Mouse (Mus musculus) hindbrain, embryonic 15.5 days (tissue): ENCODE results near the gene Cox7a1. TPM values are rescaled to one million over a fixed set of nuclear protein-coding genes. Genes with fewer than 3 reads are reported as not detected.
"Not testable (repeated sequence)": the region's sequence is repeated elsewhere in the genome, so short reads cannot be mapped to it uniquely, and the experiment has no call there.

ENCODE experiments used
- ATAC-seq: fragments of 200-750 bp; cut with Nextera tagmentation; 2 replicates; pipeline ENCODE4 v1.8.0; 2017; ENCODE audit warnings: low read depth, moderate number of reproducible peaks, moderate TSS enrichment; ENCODE audit not compliant: low FRiP score
- H3K27ac ChIP-seq: fragments of 300-500 bp; sonication (generic); replicated peaks from 2 replicates; pipeline ENCODE4 v1.5.1; 2015; ENCODE audit warnings: mild to moderate bottlenecking, inconsistent platforms
- H3K27me3 ChIP-seq: fragments of 300-500 bp; sonication (generic); 2 replicates; pipeline ENCODE4 v1.6.1; 2015; ENCODE audit warnings: control low read depth, inconsistent platforms
- H3K36me3 ChIP-seq: fragments of 300-500 bp; sonication (generic); 2 replicates; pipeline ENCODE4 v1.6.1; 2015; ENCODE audit warnings: control low read depth, inconsistent platforms
- H3K4me1 ChIP-seq: fragments of 300-500 bp; sonication (generic); replicated peaks from 2 replicates; pipeline ENCODE4 v1.6.1; 2015; ENCODE audit warnings: control low read depth, inconsistent platforms
- H3K4me2 ChIP-seq: fragments of 300-500 bp; sonication (generic); 2 replicates; pipeline ENCODE4 v1.6.1; 2015; ENCODE audit warnings: moderate library complexity, mild to moderate bottlenecking, inconsistent platforms
- H3K4me3 ChIP-seq: fragments of 300-500 bp; sonication (generic); 2 replicates; pipeline ENCODE4 v1.5.1; 2015; ENCODE audit warnings: mild to moderate bottlenecking, inconsistent platforms
- H3K9ac ChIP-seq: fragments of 300-500 bp; sonication (generic); 2 replicates; pipeline ENCODE4 v1.6.1; 2015; ENCODE audit warnings: inconsistent platforms
- H3K9me3 ChIP-seq: fragments of 300-500 bp; sonication (generic); 2 replicates; pipeline ENCODE4 v1.6.1; 2016; ENCODE audit warnings: control low read depth, inconsistent platforms
- whole genome bisulfite sequencing: fragments of 180-500 bp; shearing (Covaris S2); methylation state at CpG from one replicate; pipeline ENCODE4 v1.1.7; 2015; 5-methylcytosine and 5-hydroxymethylcytosine counted together
- polyA plus RNA-seq: library from polyadenylated mRNA; unstranded; fragments of >200 nt; fragmentation: Nextera tagmentation; extraction: Ambion mirVana; gene quantifications from 2 replicates; pipeline ENCODE4 v1.2.1, GENCODE M21; 2015

The Cox7a1 gene
- polyA plus RNA-seq, 1 experiment from 2014 or later: 5.2 TPM

DNA sequence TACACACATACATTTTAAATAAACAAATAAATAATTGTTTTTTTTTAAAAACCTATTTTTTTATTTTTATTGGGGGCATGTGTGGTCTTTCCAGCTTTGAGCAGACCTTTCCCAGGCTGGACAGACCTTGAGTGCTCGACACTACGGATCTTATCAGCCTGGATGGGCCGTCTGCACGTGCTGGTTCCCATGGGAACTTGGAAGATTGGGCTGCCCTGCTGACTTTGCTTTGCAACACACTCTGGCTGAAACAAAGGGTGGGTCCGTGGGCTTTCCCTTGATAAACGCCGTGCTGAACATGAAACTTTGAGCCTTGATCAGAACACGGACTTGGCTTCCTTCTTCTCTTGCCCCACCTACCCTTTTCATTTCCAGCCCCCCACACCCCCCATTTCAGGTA lies 20.4 kb downstream of the Cox7a1 start:
- ATAC-seq: no peak
- H3K4me2 ChIP-seq: no peak overlapping the region

GRCm38 (mm10) chr7:30205383-30205782 lies 21.4 kb downstream of the Cox7a1 start:
- Histone ChIP-seq H3K4me1 (no peaks in the 10 kb centered on the region), H3K9ac (no peak overlapping the region), H3K27me3 (no peaks in the 10 kb centered on the region), H3K36me3 (no peaks in the 10 kb centered on the region), H3K4me2 (no peak overlapping the region), H3K27ac (no peak overlapping the region), H3K9me3 (no peaks in the 10 kb centered on the region), H3K4me3 (no peak overlapping the region)
- ATAC-seq: no peak
- 10% methylated on average over 2 of the region's 2 CpGs for WGBS

More for the DNA sequence above, 20.4 kb downstream of the Cox7a1 start:
- H3K9me3 ChIP-seq: no peaks in the 10 kb centered on the region
- H3K4me3 ChIP-seq: no peak overlapping the region
- no peaks in the 10 kb centered on the region for H3K27me3 ChIP-seq
- no peak overlapping the region for H3K27ac ChIP-seq
- H3K4me1 ChIP-seq: no peaks in the 10 kb centered on the region
- 15% methylated on average over 8 of the region's 8 CpGs for WGBS
- H3K36me3 ChIP-seq: no peaks in the 10 kb centered on the region
- H3K9ac ChIP-seq: no peak overlapping the region

DNA sequence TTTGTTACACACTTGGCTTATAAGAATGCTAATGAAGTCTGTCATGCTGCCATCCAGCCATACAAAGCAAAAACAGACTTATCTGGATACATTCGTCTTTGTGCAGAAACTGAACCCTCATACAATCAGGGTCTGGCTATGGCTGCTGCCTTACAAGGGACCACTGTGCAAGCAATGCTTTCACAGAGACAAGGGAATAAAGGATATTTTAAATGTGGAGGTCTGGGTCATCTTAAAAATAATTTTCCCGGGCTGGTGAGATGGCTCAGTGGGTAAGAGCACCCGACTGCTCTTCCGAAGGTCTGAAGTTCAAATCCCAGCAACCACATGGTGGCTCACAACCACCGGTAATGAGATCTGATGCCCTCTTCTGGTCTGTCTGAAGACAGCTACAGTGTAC lies 22.4 kb downstream of the Cox7a1 start:
- H3K9ac ChIP-seq, ATAC-seq, H3K4me2 ChIP-seq, H3K4me1 ChIP-seq, H3K36me3 ChIP-seq, H3K27me3 ChIP-seq, H3K27ac ChIP-seq, H3K4me3 ChIP-seq, H3K9me3 ChIP-seq: not testable (repeated sequence)
- whole genome bisulfite sequencing: 50% methylated on average over 5 of the region's 5 CpGs

DNA sequence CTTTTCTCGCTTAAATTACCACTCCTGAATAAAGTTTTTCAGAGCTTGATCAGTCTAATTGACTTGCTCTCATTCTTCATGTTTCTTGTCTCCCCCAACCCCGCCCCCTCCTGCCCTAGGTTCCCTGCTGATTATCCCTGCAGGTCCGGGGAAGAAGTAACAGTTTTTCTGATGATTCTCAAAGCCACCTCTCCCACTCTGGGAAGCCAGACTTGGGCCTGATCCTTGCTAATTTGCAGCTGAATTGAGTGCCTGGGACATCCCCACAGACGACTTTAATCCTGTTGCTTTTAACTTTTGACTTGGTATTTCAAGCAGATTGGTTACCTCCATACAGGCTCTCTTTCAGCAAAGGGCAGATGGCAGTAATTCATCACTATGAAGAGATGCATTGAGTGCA lies 27.1 kb downstream of the Cox7a1 start:
- H3K4me3 ChIP-seq: no peak overlapping the region
- H3K9ac ChIP-seq: no peak overlapping the region
- H3K4me1 ChIP-seq: no peaks in the 10 kb centered on the region
- H3K9me3 ChIP-seq: no peaks in the 10 kb centered on the region
- no peak for ATAC-seq
- no peak overlapping the region for H3K27ac ChIP-seq
- WGBS: 20% methylated on average over 4 of the region's 4 CpGs
- no peaks in the 10 kb centered on the region for H3K27me3 ChIP-seq
- H3K36me3 ChIP-seq: no peaks in the 10 kb centered on the region
- no peak overlapping the region for H3K4me2 ChIP-seq

DNA sequence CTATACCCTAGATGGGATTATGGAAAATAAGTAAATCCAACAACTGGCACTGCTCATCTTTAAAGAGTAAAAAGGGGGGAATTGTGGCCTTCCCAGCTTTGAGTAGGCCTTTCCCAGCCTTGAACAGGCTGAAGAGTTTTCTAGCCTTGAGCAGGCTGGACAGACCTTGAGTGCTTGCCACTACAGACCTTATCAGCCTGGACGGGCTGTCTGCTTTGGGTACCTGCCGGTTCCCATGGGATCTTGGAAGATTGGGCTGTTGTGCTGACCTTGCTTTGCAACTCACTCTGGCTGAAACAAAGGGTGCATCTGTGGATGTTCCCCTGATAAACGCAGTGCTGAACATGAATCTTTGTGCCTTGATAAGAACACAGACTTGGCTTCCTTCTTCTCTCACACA lies 29.9 kb downstream of the Cox7a1 start:
- no peak for ATAC-seq
- 88% methylated on average over 3 of the region's 3 CpGs for WGBS
- no peak overlapping the region for H3K9ac ChIP-seq
- H3K4me3 ChIP-seq: no peak overlapping the region
- H3K27ac ChIP-seq: no peak overlapping the region
- H3K9me3 ChIP-seq: no peaks in the 10 kb centered on the region
- no peaks in the 10 kb centered on the region for H3K36me3 ChIP-seq
- no peak overlapping the region for H3K4me2 ChIP-seq
- no peaks in the 10 kb centered on the region for H3K27me3 ChIP-seq
- H3K4me1 ChIP-seq: peaks cover under 1% of the 10 kb centered on the region

DNA sequence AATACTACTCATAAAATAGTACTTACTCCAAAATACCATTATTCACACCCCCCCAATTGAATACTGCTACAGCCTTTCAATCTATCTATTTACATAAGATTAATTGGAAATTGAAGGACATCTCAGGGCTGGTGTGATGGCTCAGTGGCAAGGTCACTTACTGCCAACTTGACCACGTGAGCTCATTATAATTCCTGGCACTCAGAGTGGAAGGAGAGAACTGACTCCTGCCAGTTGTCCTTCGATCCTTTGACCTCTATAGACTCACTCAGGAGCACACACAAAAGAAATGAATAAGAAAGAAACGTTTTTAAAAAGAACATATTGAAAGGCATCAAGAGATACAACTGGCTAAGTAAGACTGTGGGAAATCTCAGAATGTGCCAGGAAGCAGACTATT lies 31.9 kb downstream of the Cox7a1 start:
- no peak for ATAC-seq
- Histone ChIP-seq H3K4me1 (peaks cover 12% of the 10 kb centered on the region), H3K9me3 (no peaks in the 10 kb centered on the region), H3K4me2 (no peak overlapping the region), H3K4me3 (no peak overlapping the region), H3K36me3 (no peaks in the 10 kb centered on the region), H3K27me3 (no peaks in the 10 kb centered on the region), H3K27ac (no peak overlapping the region), H3K9ac (no peak overlapping the region)
- WGBS: 57% methylated on average over 3 of the region's 3 CpGs

DNA sequence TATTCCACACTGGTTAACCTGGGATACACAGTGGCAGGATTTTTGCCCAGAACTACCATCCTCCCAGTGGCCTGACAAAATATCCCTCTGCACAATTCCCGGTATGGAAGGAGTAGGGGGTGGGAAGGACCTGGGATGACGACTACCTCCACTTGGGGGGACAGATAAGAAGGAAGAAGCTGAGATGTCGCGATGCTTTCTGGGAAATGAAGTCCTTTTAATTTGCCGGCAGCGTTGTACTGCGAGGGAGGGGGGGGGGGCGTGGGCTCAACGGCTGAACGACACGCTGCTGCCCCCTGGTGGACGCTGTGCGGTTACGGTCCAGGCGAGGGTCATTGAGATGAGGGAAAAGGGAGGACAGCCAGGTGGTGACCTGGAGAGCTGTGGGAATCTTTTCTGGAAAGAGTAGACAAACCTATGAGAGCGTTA lies 32.8 kb downstream of the Cox7a1 start:
- peak overlapping the region; percentile 76 for H3K27ac ChIP-seq
- H3K4me2 ChIP-seq: peak overlapping the region; percentile 52
- no peaks in the 10 kb centered on the region for H3K27me3 ChIP-seq
- under 1% methylated on average over 16 of the region's 16 CpGs for WGBS
- H3K9me3 ChIP-seq: no peaks in the 10 kb centered on the region
- no peak overlapping the region; the same call in 1 of the 2 replicates for H3K9ac ChIP-seq
- peaks cover 12% of the 10 kb centered on the region for H3K4me1 ChIP-seq
- no peaks in the 10 kb centered on the region for H3K36me3 ChIP-seq
- H3K4me3 ChIP-seq: peak overlapping the region; percentile 22; the same call in 1 of the 2 replicates
- peak; percentile 79 for ATAC-seq

- no peak overlapping the region for H3K4me3 ChIP-seq
- no peaks in the 10 kb centered on the region for H3K27me3 ChIP-seq
- WGBS: 62% methylated on average over 2 of the region's 2 CpGs
- H3K9ac ChIP-seq: no peak overlapping the region; the same call in 1 of the 2 replicates
- ATAC-seq: peak; percentile 32; the same call in 1 of the 2 replicates
- H3K27ac ChIP-seq: no peak overlapping the region
- no peaks in the 10 kb centered on the region for H3K9me3 ChIP-seq
- H3K4me1 ChIP-seq: peaks cover 12% of the 10 kb centered on the region
- no peak overlapping the region for H3K4me2 ChIP-seq
- no peaks in the 10 kb centered on the region for H3K36me3 ChIP-seq
Observed at GRCm38 (mm10) chr7:30217277-30217676, 33.3 kb downstream of the Cox7a1 start.

- ATAC-seq: peak; percentile 49; the same call in 1 of the 2 replicates
- Histone ChIP-seq H3K4me1 (peaks cover 12% of the 10 kb centered on the region), H3K27ac (peak overlapping the region; percentile 76), H3K27me3 (no peaks in the 10 kb centered on the region), H3K36me3 (peaks cover 16% of the 10 kb centered on the region), H3K4me3 (peak overlapping the region; percentile 40), H3K9me3 (no peaks in the 10 kb centered on the region), H3K9ac (peak overlapping the region; percentile 44), H3K4me2 (peak overlapping the region; percentile 83)
- WGBS: 5% methylated on average over 16 of the region's 16 CpGs
Observed at GRCm38 (mm10) chr7:30219293-30220007, 35.5 kb downstream of the Cox7a1 start.

GRCm38 (mm10) chr7:30220008-30220356 lies 36.0 kb downstream of the Cox7a1 start:
- ATAC-seq: no peak
- H3K9me3 ChIP-seq: no peaks in the 10 kb centered on the region
- peak overlapping the region; percentile 83 for H3K4me2 ChIP-seq
- H3K27ac ChIP-seq: peak overlapping the region; percentile 43
- peak overlapping the region; percentile 44 for H3K9ac ChIP-seq
- H3K27me3 ChIP-seq: no peaks in the 10 kb centered on the region
- H3K36me3 ChIP-seq: peaks cover 21% of the 10 kb centered on the region
- 18% methylated on average over 11 of the region's 11 CpGs for WGBS
- H3K4me1 ChIP-seq: peaks cover 12% of the 10 kb centered on the region
- H3K4me3 ChIP-seq: peak overlapping the region; percentile 40

DNA sequence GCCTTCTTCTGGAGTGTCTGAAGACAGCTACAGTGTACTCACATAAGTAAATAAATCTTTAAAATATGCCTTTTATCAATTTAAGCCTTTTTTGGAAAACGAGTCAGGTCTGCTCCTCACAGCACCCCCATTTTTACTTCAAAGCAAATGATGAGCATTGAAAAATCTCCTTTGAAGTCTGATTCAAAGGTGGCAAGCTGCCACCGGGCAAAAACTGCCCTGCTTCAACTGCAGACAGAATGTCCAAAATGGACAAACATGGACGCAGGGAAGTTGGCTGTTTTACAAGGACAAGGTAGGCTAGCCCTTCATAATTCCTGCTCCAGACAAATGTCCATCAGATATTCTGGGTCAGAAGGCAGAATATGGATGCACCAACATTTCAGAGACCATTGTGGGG lies 37.5 kb downstream of the Cox7a1 start:
- 96% methylated on average over 3 of the region's 3 CpGs for WGBS
- no peak overlapping the region for H3K9ac ChIP-seq

GRCm38 (mm10) chr7:30222205-30222604 lies 38.3 kb downstream of the Cox7a1 start:
- Histone ChIP-seq H3K27me3 (no peaks in the 10 kb centered on the region), H3K4me3 (no peak overlapping the region), H3K36me3 (peaks cover 43% of the 10 kb centered on the region), H3K4me2 (no peak overlapping the region), H3K27ac (no peak overlapping the region), H3K4me1 (peaks cover 12% of the 10 kb centered on the region), H3K9me3 (no peaks in the 10 kb centered on the region), H3K9ac (no peak overlapping the region)
- ATAC-seq: no peak
- WGBS: 97% methylated on average over 5 of the region's 5 CpGs

More for the DNA sequence above, 37.5 kb downstream of the Cox7a1 start:
- Histone ChIP-seq H3K4me2 (no peak overlapping the region), H3K4me3 (no peak overlapping the region), H3K27ac (no peak overlapping the region), H3K9me3 (no peaks in the 10 kb centered on the region), H3K36me3 (peaks cover 36% of the 10 kb centered on the region), H3K4me1 (peaks cover 12% of the 10 kb centered on the region), H3K27me3 (no peaks in the 10 kb centered on the region)
- no peak for ATAC-seq

- ATAC-seq: no peak
- peaks cover 54% of the 10 kb centered on the region for H3K36me3 ChIP-seq
- 93% methylated on average over 12 of the region's 12 CpGs for WGBS
Observed at GRCm38 (mm10) chr7:30224206-30224605, 40.3 kb downstream of the Cox7a1 start.

More at GRCm38 (mm10) chr7:30224206-30224605, 40.3 kb downstream of the Cox7a1 start:
- peaks cover 9% of the 10 kb centered on the region for H3K4me1 ChIP-seq
- H3K4me2 ChIP-seq: no peak overlapping the region
- H3K4me3 ChIP-seq: no peak overlapping the region
- no peaks in the 10 kb centered on the region for H3K27me3 ChIP-seq
- H3K27ac ChIP-seq: no peak overlapping the region
- no peaks in the 10 kb centered on the region for H3K9me3 ChIP-seq
- no peak overlapping the region for H3K9ac ChIP-seq
